Mouse (Mus musculus) midbrain, embryonic 11.5 days (tissue): ENCODE measurements around the gene Helz. TPM values are rescaled to one million over a fixed set of nuclear protein-coding genes. Genes with fewer than 3 reads are reported as not detected.

Source experiments
- ATAC-seq: fragments of 200-750 bp; cut with Nextera tagmentation; 2 replicates; pipeline ENCODE4 v1.8.0; 2017; ENCODE audit warnings: moderate TSS enrichment, moderate library complexity; ENCODE audit not compliant: low FRiP score
- DNase-seq: peaks from one replicate; pipeline ENCODE4 v3.0.0; 2015; ENCODE audit warnings: low spot score; ENCODE audit errors: missing footprints
- H3K27ac ChIP-seq: fragments of 300-500 bp; sonication (generic); 2 replicates; pipeline ENCODE4 v1.5.1; 2014; ENCODE audit warnings: low read depth, low read length
- H3K27me3 ChIP-seq: fragments of 300-500 bp; sonication (generic); 2 replicates; pipeline ENCODE4 v1.6.1; 2014; ENCODE audit warnings: mild to moderate bottlenecking, low read length, moderate library complexity, mixed read lengths; ENCODE audit not compliant: control insufficient read depth, insufficient read depth
- H3K36me3 ChIP-seq: fragments of 300-500 bp; sonication (generic); 2 replicates; pipeline ENCODE4 v1.6.1; 2014; ENCODE audit warnings: mild to moderate bottlenecking, low read length, moderate library complexity, mixed read lengths; ENCODE audit not compliant: control insufficient read depth, insufficient read depth
- H3K4me1 ChIP-seq: fragments of 300-500 bp; sonication (generic); 2 replicates; pipeline ENCODE4 v1.6.1; 2014; ENCODE audit warnings: low read length; ENCODE audit not compliant: control insufficient read depth, insufficient read depth
- H3K4me2 ChIP-seq: fragments of 300-500 bp; sonication (generic); 2 replicates; pipeline ENCODE4 v1.6.1; 2014; ENCODE audit warnings: mild to moderate bottlenecking, moderate library complexity
- H3K4me3 ChIP-seq: fragments of 300-500 bp; sonication (generic); 2 replicates; pipeline ENCODE4 v1.5.1; 2014; ENCODE audit warnings: low read depth, low read length
- H3K9ac ChIP-seq: fragments of 300-500 bp; sonication (generic); 2 replicates; pipeline ENCODE4 v1.6.1; 2014; ENCODE audit warnings: low read length
- H3K9me3 ChIP-seq: fragments of 300-500 bp; sonication (generic); 2 replicates; pipeline ENCODE4 v1.6.1; 2016; ENCODE audit warnings: low read length; ENCODE audit not compliant: control insufficient read depth
- WGBS: fragments of 180-500 bp; shearing (Covaris S2); extraction: QIAGEN DNeasy Blood & Tissue Kit; methylation state at CpG from one replicate; pipeline ENCODE4 v1.1.7; 2014; 5-methylcytosine and 5-hydroxymethylcytosine counted together
- polyA plus RNA-seq: library from polyadenylated mRNA; unstranded; fragments of >200 nt; fragmentation: Nextera tagmentation; extraction: Ambion mirVana; gene quantifications from 2 replicates; pipeline ENCODE4 v1.2.1, GENCODE M21; 2014

The Helz gene
- polyA plus RNA-seq, 1 experiment from 2014 or later, result 18.3 TPM

GRCm38 (mm10) chr11:107571318-107571717 lies 23.6 kb downstream of the Helz start:
- no peak for ATAC-seq
- H3K27me3 ChIP-seq, result no peaks in the 10 kb centered on the region
- peaks cover 11% of the 10 kb centered on the region; the same call in 1 of the 2 replicates for H3K36me3 ChIP-seq
- H3K4me3 ChIP-seq, result no peak overlapping the region
- no peak overlapping the region for H3K9ac ChIP-seq
- no peaks in the 10 kb centered on the region for H3K9me3 ChIP-seq
- H3K4me1 ChIP-seq, result no peaks in the 10 kb centered on the region
- DNase-seq, result no peak
- H3K27ac ChIP-seq, result no peak overlapping the region
- no peak overlapping the region for H3K4me2 ChIP-seq
- WGBS, result 100% methylated on average over 2 of the region's 2 CpGs

- Histone ChIP-seq H3K36me3 (peaks cover 16% of the 10 kb centered on the region; the same call in 1 of the 2 replicates), H3K9me3 (no peaks in the 10 kb centered on the region), H3K4me3 (no peak overlapping the region), H3K9ac (no peak overlapping the region), H3K27ac (no peak overlapping the region), H3K4me2 (no peak overlapping the region), H3K27me3 (no peaks in the 10 kb centered on the region), H3K4me1 (no peaks in the 10 kb centered on the region)
- no peak for DNase-seq
- ATAC-seq, result no peak
- 93% methylated on average over 3 of the region's 3 CpGs for WGBS
These were observed 24.8 kb downstream of the Helz start for GRCm38 (mm10) chr11:107572551-107572950.

GRCm38 (mm10) chr11:107573061-107573692 lies 25.4 kb downstream of the Helz start:
- Histone ChIP-seq H3K9me3 (no peaks in the 10 kb centered on the region), H3K27me3 (no peaks in the 10 kb centered on the region), H3K4me1 (no peaks in the 10 kb centered on the region), H3K4me2 (no peak overlapping the region), H3K9ac (no peak overlapping the region), H3K27ac (no peak overlapping the region), H3K36me3 (peaks cover 16% of the 10 kb centered on the region; the same call in 1 of the 2 replicates), H3K4me3 (no peak overlapping the region)
- WGBS, result 81% methylated on average over 11 of the region's 11 CpGs
- no peak for DNase-seq
- no peak for ATAC-seq

GRCm38 (mm10) chr11:107573847-107574246 lies 26.1 kb downstream of the Helz start:
- Histone ChIP-seq H3K27ac (no peak overlapping the region), H3K9me3 (no peaks in the 10 kb centered on the region), H3K36me3 (peaks cover 16% of the 10 kb centered on the region; the same call in 1 of the 2 replicates), H3K4me3 (no peak overlapping the region), H3K27me3 (no peaks in the 10 kb centered on the region), H3K4me1 (no peaks in the 10 kb centered on the region), H3K9ac (no peak overlapping the region), H3K4me2 (no peak overlapping the region)
- WGBS, result 69% methylated on average over 6 of the region's 6 CpGs
- DNase-seq, result no peak
- no peak for ATAC-seq

- no peaks in the 10 kb centered on the region for H3K27me3 ChIP-seq
- H3K27ac ChIP-seq, result no peak overlapping the region
- WGBS, result 94% methylated on average over 20 of the region's 20 CpGs
- H3K4me1 ChIP-seq, result no peaks in the 10 kb centered on the region
- H3K4me3 ChIP-seq, result no peak overlapping the region
- ATAC-seq, result no peak
- H3K36me3 ChIP-seq, result peaks cover 16% of the 10 kb centered on the region; the same call in 1 of the 2 replicates
- H3K9me3 ChIP-seq, result no peaks in the 10 kb centered on the region
- H3K9ac ChIP-seq, result no peak overlapping the region
- no peak overlapping the region for H3K4me2 ChIP-seq
- no peak for DNase-seq
These were observed 27.3 kb downstream of the Helz start for GRCm38 (mm10) chr11:107574811-107575705.

- Histone ChIP-seq H3K9ac (no peak overlapping the region), H3K36me3 (peaks cover 16% of the 10 kb centered on the region; the same call in 1 of the 2 replicates), H3K27ac (no peak overlapping the region), H3K27me3 (no peaks in the 10 kb centered on the region), H3K9me3 (no peaks in the 10 kb centered on the region), H3K4me2 (no peak overlapping the region), H3K4me1 (no peaks in the 10 kb centered on the region), H3K4me3 (no peak overlapping the region)
- no peak for ATAC-seq
- DNase-seq, result no peak
- WGBS, result 84% methylated on average over 7 of the region's 7 CpGs
These were observed 28.5 kb downstream of the Helz start for GRCm38 (mm10) chr11:107576186-107576585.

GRCm38 (mm10) chr11:107577400-107577799 lies 29.7 kb downstream of the Helz start:
- Histone ChIP-seq H3K27ac (no peak overlapping the region), H3K9me3 (no peaks in the 10 kb centered on the region), H3K9ac (no peak overlapping the region), H3K36me3 (peaks cover 16% of the 10 kb centered on the region; the same call in 1 of the 2 replicates), H3K4me2 (no peak overlapping the region), H3K27me3 (no peaks in the 10 kb centered on the region), H3K4me1 (no peaks in the 10 kb centered on the region), H3K4me3 (no peak overlapping the region)
- ATAC-seq, result no peak
- no peak for DNase-seq
- 84% methylated on average over 8 of the region's 8 CpGs for WGBS

GRCm38 (mm10) chr11:107578226-107578625 lies 30.5 kb downstream of the Helz start:
- DNase-seq (no peak), ATAC-seq (no peak)
- no peak overlapping the region for H3K4me3 ChIP-seq
- H3K9ac ChIP-seq, result no peak overlapping the region
- H3K36me3 ChIP-seq, result peaks cover 16% of the 10 kb centered on the region; the same call in 1 of the 2 replicates
- H3K27ac ChIP-seq, result no peak overlapping the region
- WGBS, result 70% methylated on average over 7 of the region's 7 CpGs
- no peak overlapping the region for H3K4me2 ChIP-seq
- H3K4me1 ChIP-seq, result no peaks in the 10 kb centered on the region
- no peaks in the 10 kb centered on the region for H3K9me3 ChIP-seq
- H3K27me3 ChIP-seq, result no peaks in the 10 kb centered on the region

- DNase-seq, result no peak
- no peak overlapping the region for H3K4me3 ChIP-seq
- H3K9ac ChIP-seq, result no peak overlapping the region
- WGBS, result 92% methylated on average over 4 of the region's 4 CpGs
- no peaks in the 10 kb centered on the region for H3K4me1 ChIP-seq
- H3K36me3 ChIP-seq, result peaks cover 7% of the 10 kb centered on the region; the same call in 1 of the 2 replicates
- no peak overlapping the region for H3K27ac ChIP-seq
- no peak overlapping the region for H3K4me2 ChIP-seq
- no peaks in the 10 kb centered on the region for H3K27me3 ChIP-seq
- no peak for ATAC-seq
- H3K9me3 ChIP-seq, result no peaks in the 10 kb centered on the region
These were observed 33.1 kb downstream of the Helz start for GRCm38 (mm10) chr11:107580786-107581185.
